Mouse (Mus musculus): ENCODE measurements around the gene Fto. TPM values are rescaled to one million over a fixed set of nuclear protein-coding genes. Genes with fewer than 3 reads are reported as not detected.

Gene Fto
- total RNA-seq, 1 experiment from 2014 or later = 62.9 TPM

GRCm38 (mm10) chr8:91551166-91551765 lies 237.9 kb downstream of the Fto start:
- no peak for ATAC-seq (replicated peaks in 1 of 2; ENCODE audit: insufficient read depth in 1 of 2, low FRiP score in 2 of 2, low TSS enrichment in 1 of 2, low read depth in 1 of 2, poor library complexity in 2 of 2, severe bottlenecking in 2 of 2)

- ATAC-seq (replicated peaks in 1 of 2; ENCODE audit: insufficient read depth in 1 of 2, low FRiP score in 2 of 2, low TSS enrichment in 1 of 2, low read depth in 1 of 2, poor library complexity in 2 of 2, severe bottlenecking in 2 of 2) = no peak
Measured at GRCm38 (mm10) chr8:91551775-91552538, 238.6 kb downstream of the Fto start.

GRCm38 (mm10) chr8:91552635-91553034 lies 239.3 kb downstream of the Fto start:
- ATAC-seq (replicated peaks in 1 of 2; ENCODE audit: insufficient read depth in 1 of 2, low FRiP score in 2 of 2, low TSS enrichment in 1 of 2, low read depth in 1 of 2, poor library complexity in 2 of 2, severe bottlenecking in 2 of 2) = no peak

GRCm38 (mm10) chr8:91553387-91553786 lies 240.1 kb downstream of the Fto start:
- ATAC-seq (replicated peaks in 1 of 2; ENCODE audit: insufficient read depth in 1 of 2, low FRiP score in 2 of 2, low TSS enrichment in 1 of 2, low read depth in 1 of 2, poor library complexity in 2 of 2, severe bottlenecking in 2 of 2) = no peak

- ATAC-seq (replicated peaks in 1 of 2; ENCODE audit: insufficient read depth in 1 of 2, low FRiP score in 2 of 2, low TSS enrichment in 1 of 2, low read depth in 1 of 2, poor library complexity in 2 of 2, severe bottlenecking in 2 of 2) = no peak
Measured at GRCm38 (mm10) chr8:91557041-91557587, 243.8 kb downstream of the Fto start.

GRCm38 (mm10) chr8:91558408-91558807 lies 245.1 kb downstream of the Fto start:
- no peak for ATAC-seq (replicated peaks in 1 of 2; ENCODE audit: insufficient read depth in 1 of 2, low FRiP score in 2 of 2, low TSS enrichment in 1 of 2, low read depth in 1 of 2, poor library complexity in 2 of 2, severe bottlenecking in 2 of 2)

- ATAC-seq (replicated peaks in 1 of 2; ENCODE audit: insufficient read depth in 1 of 2, low FRiP score in 2 of 2, low TSS enrichment in 1 of 2, low read depth in 1 of 2, poor library complexity in 2 of 2, severe bottlenecking in 2 of 2) = no peak
Measured at GRCm38 (mm10) chr8:91560017-91560591, 246.8 kb downstream of the Fto start.

- ATAC-seq (replicated peaks in 1 of 2; ENCODE audit: insufficient read depth in 1 of 2, low FRiP score in 2 of 2, low TSS enrichment in 1 of 2, low read depth in 1 of 2, poor library complexity in 2 of 2, severe bottlenecking in 2 of 2) = no peak
Measured at GRCm38 (mm10) chr8:91561241-91561640, 247.9 kb downstream of the Fto start.

GRCm38 (mm10) chr8:91562600-91562999 lies 249.3 kb downstream of the Fto start:
- ATAC-seq (replicated peaks in 1 of 2; ENCODE audit: insufficient read depth in 1 of 2, low FRiP score in 2 of 2, low TSS enrichment in 1 of 2, low read depth in 1 of 2, poor library complexity in 2 of 2, severe bottlenecking in 2 of 2) = no peak

- no peak for ATAC-seq (replicated peaks in 1 of 2; ENCODE audit: insufficient read depth in 1 of 2, low FRiP score in 2 of 2, low TSS enrichment in 1 of 2, low read depth in 1 of 2, poor library complexity in 2 of 2, severe bottlenecking in 2 of 2)
Measured at GRCm38 (mm10) chr8:91563326-91563725, 250.0 kb downstream of the Fto start.

- ATAC-seq (replicated peaks in 1 of 2; ENCODE audit: insufficient read depth in 1 of 2, low FRiP score in 2 of 2, low TSS enrichment in 1 of 2, low read depth in 1 of 2, poor library complexity in 2 of 2, severe bottlenecking in 2 of 2) = peak; percentile 31 to 50; a peak in 3 of 4 replicates
Measured at GRCm38 (mm10) chr8:91565869-91566502, 252.7 kb downstream of the Fto start.

- ATAC-seq (replicated peaks in 1 of 2; ENCODE audit: insufficient read depth in 1 of 2, low FRiP score in 2 of 2, low TSS enrichment in 1 of 2, low read depth in 1 of 2, poor library complexity in 2 of 2, severe bottlenecking in 2 of 2) = no peak
Measured at GRCm38 (mm10) chr8:91566503-91566869, 253.2 kb downstream of the Fto start.

- ATAC-seq (replicated peaks in 1 of 2; ENCODE audit: insufficient read depth in 1 of 2, low FRiP score in 2 of 2, low TSS enrichment in 1 of 2, low read depth in 1 of 2, poor library complexity in 2 of 2, severe bottlenecking in 2 of 2) = no peak
Measured at GRCm38 (mm10) chr8:91569874-91570273, 256.5 kb downstream of the Fto start.

GRCm38 (mm10) chr8:91570809-91571208 lies 257.5 kb downstream of the Fto start:
- ATAC-seq (replicated peaks in 1 of 2; ENCODE audit: insufficient read depth in 1 of 2, low FRiP score in 2 of 2, low TSS enrichment in 1 of 2, low read depth in 1 of 2, poor library complexity in 2 of 2, severe bottlenecking in 2 of 2) = no peak

GRCm38 (mm10) chr8:91571978-91572377 lies 258.7 kb downstream of the Fto start:
- ATAC-seq (replicated peaks in 1 of 2; ENCODE audit: insufficient read depth in 1 of 2, low FRiP score in 2 of 2, low TSS enrichment in 1 of 2, low read depth in 1 of 2, poor library complexity in 2 of 2, severe bottlenecking in 2 of 2) = no peak

GRCm38 (mm10) chr8:91572630-91573029 lies 259.3 kb downstream of the Fto start:
- no peak for ATAC-seq (replicated peaks in 1 of 2; ENCODE audit: insufficient read depth in 1 of 2, low FRiP score in 2 of 2, low TSS enrichment in 1 of 2, low read depth in 1 of 2, poor library complexity in 2 of 2, severe bottlenecking in 2 of 2)

- no peak for ATAC-seq (replicated peaks in 1 of 2; ENCODE audit: insufficient read depth in 1 of 2, low FRiP score in 2 of 2, low TSS enrichment in 1 of 2, low read depth in 1 of 2, poor library complexity in 2 of 2, severe bottlenecking in 2 of 2)
Measured at GRCm38 (mm10) chr8:91575576-91575975, 262.3 kb downstream of the Fto start.

Data from hematopoietic stem cell, adult 5-6 weeks (primary cell).